Mouse (Mus musculus) kidney, adult 18-20 months (tissue): ENCODE data around the gene Gm12216.
"Not testable (repeated sequence)": the region's sequence is repeated elsewhere in the genome, so short reads cannot be mapped to it uniquely, and the experiment has no call there.

Experiments
- DNase-seq: peaks from one replicate; pipeline ENCODE4 v3.0.0; 2021

The Gm12216 gene

GRCm38 (mm10) chr11:53769185-53769576 is 89.9 kb downstream of the Gm12216 start:
- no peak for DNase-seq

- DNase-seq = no peak
Observed at GRCm38 (mm10) chr11:53768422-53769184, 90.5 kb downstream of the Gm12216 start.

GRCm38 (mm10) chr11:53764581-53764980 is 94.5 kb downstream of the Gm12216 start:
- DNase-seq = no peak

- peak; percentile 90 for DNase-seq
Observed at GRCm38 (mm10) chr11:53763496-53764140, 95.4 kb downstream of the Gm12216 start.

GRCm38 (mm10) chr11:53762827-53763495 is 96.1 kb downstream of the Gm12216 start:
- peak; percentile 93 for DNase-seq

GRCm38 (mm10) chr11:53762426-53762825 is 96.6 kb downstream of the Gm12216 start:
- DNase-seq = no peak

- DNase-seq = peak; percentile 90
Observed at GRCm38 (mm10) chr11:53761822-53762221, 97.2 kb downstream of the Gm12216 start.

- no peak for DNase-seq
Observed at GRCm38 (mm10) chr11:53761284-53761683, 97.8 kb downstream of the Gm12216 start.

GRCm38 (mm10) chr11:53759545-53760406 is 99.3 kb downstream of the Gm12216 start:
- DNase-seq = no peak

GRCm38 (mm10) chr11:53758791-53759351 is 100.2 kb downstream of the Gm12216 start:
- DNase-seq = no peak

GRCm38 (mm10) chr11:53758033-53758432 is 101.0 kb downstream of the Gm12216 start:
- not testable (repeated sequence) for DNase-seq

GRCm38 (mm10) chr11:53757612-53758011 is 101.4 kb downstream of the Gm12216 start:
- no peak for DNase-seq

- DNase-seq = no peak
Observed at GRCm38 (mm10) chr11:53755011-53755595, 104.0 kb downstream of the Gm12216 start.

GRCm38 (mm10) chr11:53749716-53750352 is 109.2 kb downstream of the Gm12216 start:
- DNase-seq = no peak

GRCm38 (mm10) chr11:53749306-53749705 is 109.8 kb downstream of the Gm12216 start:
- no peak for DNase-seq

- no peak for DNase-seq
Observed at GRCm38 (mm10) chr11:53748614-53749013, 110.4 kb downstream of the Gm12216 start.

- no peak for DNase-seq
Observed at GRCm38 (mm10) chr11:53747985-53748384, 111.1 kb downstream of the Gm12216 start.

- DNase-seq = no peak
Observed at GRCm38 (mm10) chr11:53745260-53745659, 113.8 kb downstream of the Gm12216 start.

- no peak for DNase-seq
Observed at GRCm38 (mm10) chr11:53742353-53742752, 116.7 kb downstream of the Gm12216 start.

- DNase-seq = peak; percentile 70
Observed at GRCm38 (mm10) chr11:53737573-53737946, 121.5 kb downstream of the Gm12216 start.

GRCm38 (mm10) chr11:53736771-53737572 is 122.1 kb downstream of the Gm12216 start:
- DNase-seq = peak; percentile 75
